Mouse (Mus musculus) spleen, postnatal 36 days (tissue): ENCODE results near the gene Zfyve21.

ENCODE experiments used
- DNase-seq, 2 experiments: peaks; one replicate each; pipeline ENCODE4 v3.0.0; 2022; ENCODE audit warnings: low spot score in 2 of 2, mixed read lengths in 1 of 2

Zfyve21 gene

DNA sequence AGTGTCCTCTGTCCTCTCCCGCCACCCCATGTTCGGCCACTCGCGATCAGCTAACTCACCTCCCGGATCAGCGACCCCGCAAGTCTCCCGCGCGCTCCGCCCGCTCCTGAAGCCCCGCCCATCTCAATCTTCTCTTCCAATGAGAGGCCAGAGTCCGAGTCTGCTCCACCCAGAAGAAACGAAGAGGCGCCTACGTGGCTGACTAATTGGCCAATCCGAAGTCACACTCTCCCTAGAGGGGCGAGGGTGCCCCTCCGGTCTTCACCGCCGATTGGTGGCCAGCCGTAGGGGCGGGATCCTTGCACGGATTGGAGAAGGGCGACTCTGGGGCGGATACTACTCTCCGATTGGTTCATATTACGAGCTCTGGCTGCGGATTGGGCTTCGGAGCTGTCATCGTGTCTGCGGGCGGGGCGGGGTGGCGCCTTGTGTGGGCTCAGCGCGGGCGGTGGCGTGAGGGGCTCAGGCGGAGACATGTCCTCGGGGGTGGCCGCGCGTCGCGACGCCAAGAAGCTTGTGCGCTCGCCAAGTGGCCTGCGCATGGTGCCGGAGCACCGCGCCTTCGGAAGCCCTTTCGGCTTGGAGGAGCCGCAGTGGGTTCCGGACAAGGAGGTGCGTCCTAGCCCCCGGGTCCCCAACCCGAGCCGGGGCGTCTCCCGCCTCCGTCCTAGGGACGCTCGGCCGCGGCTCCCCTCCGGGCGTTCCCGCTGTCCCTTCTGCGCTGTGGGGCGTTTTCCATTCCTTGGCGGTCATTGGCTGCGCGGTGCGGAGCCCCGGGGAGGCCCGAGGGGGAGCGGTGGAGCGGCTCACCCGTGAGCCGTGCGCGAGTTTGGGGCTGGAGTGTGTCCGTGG lies at the start of gene Zfyve21, which contains the start of gene Xrcc3:
Gene Zfyve21, plus strand, starts transcription at position 405 of the 852 bp plus-strand sequence.
Gene Xrcc3, minus strand, starts transcription at position 108 of the 852 bp plus-strand sequence.
- peak; percentile 99 for DNase-seq

DNA sequence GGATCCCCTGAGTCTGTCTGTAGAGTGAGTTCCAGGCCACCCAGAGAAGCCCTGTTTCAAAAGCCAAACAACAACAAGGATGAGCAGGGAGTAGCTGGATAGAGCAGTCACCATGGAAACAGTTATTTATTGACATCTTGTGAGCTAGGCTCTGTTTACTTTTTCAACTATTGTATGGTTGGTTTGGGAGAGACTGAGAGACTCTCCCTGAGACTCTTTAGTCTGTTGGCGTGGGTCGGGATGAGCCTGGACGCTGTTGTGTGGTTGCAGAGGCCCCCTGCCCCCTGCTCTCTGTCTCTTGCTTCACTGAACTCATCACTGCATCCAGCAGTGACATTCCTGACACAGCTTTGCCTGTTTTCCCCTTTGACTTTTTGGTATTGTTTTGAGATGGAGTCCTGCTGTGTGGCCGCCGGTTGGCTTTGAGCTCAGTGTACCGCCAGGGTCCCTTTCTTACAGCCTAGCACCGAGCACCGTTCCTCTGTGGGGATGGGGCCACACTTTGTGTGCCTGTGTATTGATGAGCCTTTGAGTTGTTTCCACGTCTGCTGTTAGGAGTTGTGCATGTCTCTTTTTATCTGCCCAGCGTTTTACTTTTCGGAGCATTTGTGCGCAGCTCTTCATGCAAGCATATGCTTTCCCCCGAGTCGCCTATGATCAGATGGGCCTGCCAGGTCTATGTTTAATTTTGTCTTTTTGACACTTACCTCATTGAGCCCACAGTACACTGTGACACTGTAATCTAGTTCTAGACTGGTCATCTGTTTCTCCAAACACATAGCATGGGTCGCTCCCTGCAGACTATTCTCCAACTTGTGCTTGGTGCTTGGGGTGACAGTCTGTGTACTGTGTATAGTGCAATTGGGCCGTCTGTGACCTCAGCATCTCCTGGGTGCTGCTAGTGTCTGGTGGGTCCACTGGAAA lies 47.4 kb upstream of the Zfyve21 start:
- no peak for DNase-seq

DNA sequence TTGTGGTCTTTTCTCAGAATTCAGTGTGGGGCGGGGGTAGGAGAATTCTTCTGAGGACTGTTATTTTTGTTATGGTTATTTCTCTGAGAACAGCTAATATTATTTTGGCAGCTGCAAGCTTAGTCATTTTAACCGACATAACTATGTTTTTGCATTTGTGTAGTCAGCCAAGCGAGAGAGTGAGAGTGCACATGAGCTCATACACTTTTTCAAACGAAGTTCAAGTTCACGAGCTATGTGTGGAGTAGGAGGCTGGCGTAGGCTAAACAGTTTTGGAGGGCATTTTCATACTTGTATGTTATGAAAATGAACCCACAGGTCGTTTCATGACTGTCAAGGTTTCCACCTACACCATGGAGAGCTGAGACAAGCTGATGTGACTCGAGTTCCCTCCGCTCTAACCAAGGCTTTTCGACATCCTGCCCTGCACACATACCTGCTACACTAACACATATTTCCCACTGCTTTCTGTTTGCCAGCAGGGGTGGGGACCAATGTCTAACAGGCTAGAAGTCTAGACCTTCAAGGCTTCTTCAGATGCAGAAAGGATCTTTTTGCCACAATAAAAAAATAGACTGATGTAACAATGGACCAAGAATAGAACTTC lies 45.5 kb upstream of the Zfyve21 start:
- no peak for DNase-seq

DNA sequence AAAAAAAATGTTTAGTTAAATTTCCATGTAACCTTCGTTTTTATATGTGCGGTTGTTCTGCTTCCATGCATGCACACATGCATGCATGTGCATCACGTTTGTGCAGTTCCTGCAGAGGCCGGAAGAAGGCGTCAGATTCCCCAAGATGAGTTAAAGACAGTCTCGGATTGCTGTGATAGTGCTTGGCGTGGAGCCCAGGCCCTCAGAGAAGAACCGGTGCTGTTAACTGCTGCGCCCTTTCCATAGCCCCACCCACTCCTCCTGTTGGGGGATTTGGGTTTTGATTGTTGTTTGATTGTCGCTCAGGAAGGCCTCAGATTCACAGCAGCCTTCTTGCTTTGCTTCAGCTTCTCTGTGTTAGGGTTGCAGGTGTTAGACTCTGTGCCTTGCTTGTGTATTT lies 44.7 kb upstream of the Zfyve21 start:
- DNase-seq: peak in 1 of 2 experiments; percentile 11

DNA sequence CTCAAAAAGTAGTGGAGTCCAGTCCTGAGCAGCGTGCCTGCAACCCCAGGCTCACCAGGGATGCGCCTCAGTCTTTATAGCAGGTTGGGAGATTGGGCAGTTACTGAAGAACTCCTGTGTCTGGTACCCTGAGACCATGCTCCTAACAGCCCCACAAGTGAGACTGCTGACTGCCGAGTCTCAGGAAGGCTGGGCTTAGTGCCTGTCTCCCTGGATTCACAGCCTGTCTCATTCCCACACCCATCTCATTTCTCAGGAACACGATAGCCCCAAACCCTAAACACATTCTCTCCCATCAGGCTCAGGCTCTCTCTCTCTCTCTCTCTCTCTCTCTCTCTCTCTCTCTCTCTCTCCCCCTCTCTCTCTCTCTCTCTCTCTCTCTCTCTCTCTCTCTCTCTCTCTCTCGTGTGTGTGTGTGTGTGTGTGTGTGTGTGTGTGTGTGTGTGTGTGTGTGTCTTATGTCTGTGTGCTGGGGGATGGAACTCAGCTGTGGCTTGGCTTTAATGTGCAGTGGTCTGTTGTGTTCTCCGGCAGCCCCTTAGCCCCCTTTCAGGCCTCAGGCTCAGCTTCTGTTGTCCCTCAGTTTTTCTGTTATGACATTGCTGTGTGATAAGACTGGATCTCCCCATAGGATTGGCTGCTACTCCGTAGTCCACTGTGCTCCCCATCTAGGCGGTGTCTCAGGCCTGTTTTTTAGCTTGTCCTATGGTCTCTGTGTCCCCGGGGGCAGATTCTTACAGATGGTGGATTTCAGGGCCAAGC lies 44.0 kb upstream of the Zfyve21 start:
- DNase-seq: no peak

DNA sequence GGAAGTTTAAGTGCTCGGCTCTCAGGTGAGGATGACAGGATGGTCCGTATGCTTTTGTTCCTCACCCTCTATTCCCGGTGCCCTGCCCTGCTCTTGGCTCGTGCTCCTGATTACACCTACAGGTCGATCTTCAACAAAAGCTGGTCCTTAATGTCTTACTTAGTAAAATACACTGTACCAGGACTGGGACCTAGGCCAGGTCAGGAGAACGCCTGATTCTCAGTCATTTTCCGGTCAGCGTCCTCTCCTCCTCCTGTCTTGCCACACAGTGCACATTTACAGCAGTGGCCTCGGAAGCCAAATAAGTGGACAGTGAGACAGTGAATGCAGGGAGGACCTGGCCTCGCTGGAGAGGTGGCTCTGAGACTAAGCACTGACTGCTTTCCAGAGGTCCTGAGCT lies 43.3 kb upstream of the Zfyve21 start:
- no peak for DNase-seq

DNA sequence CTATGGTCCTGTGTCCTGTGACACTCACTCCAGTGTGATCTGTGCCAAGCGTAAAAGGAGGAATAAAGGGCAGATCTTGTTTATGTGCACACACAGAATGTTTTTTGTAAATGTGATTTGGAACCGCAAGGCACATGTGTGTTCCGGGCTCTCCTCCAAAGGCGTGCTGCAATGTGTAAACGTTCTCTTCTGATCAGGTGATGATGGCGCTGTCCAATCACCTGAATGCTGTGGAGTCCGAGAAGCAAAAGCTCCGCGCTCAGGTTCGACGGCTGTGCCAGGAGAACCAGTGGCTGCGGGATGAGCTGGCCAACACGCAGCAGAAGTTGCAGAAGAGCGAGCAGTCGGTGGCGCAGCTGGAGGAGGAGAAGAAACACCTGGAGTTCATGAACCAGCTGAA lies 39.8 kb upstream of the Zfyve21 start:
- DNase-seq: no peak

DNA sequence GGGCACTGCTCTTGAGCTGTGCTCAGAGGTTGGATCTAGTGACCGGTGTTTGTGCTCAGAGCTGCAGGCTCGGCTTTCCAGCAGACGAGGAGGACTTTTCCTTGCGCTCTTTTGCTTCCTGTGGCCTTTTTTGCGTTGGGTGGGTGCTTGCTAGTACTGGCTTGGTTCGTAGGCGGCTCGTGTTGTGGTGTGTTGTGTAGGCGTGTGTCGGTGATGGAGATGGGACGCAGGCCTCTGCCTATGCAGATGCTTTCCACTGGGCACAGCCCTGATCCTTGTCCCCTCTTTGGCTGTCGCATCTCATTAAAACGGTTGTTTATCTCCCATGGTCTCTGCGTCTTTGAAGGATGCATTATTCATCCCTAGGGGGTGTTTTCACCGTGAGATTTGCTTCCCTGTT lies 39.1 kb upstream of the Zfyve21 start:
- no peak for DNase-seq

DNA sequence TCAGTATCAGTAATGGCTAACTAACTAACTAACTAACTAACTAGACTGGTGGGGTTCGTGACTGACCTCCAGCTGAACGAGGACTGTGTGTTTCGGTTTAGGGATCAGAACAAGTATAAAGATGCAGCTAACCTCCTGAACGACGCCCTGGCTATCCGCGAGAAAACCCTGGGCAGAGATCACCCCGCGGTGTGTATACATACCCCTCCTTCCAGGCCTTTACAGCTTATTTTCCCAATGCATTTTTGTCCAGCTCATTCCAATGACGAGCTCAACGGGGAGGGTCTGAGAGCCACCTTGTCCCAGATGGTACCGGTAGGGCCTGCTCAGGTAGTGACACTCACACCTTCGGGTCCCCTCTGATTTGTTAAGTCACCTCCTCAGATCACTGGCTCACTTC lies 36.1 kb upstream of the Zfyve21 start:
- no peak for DNase-seq

DNA sequence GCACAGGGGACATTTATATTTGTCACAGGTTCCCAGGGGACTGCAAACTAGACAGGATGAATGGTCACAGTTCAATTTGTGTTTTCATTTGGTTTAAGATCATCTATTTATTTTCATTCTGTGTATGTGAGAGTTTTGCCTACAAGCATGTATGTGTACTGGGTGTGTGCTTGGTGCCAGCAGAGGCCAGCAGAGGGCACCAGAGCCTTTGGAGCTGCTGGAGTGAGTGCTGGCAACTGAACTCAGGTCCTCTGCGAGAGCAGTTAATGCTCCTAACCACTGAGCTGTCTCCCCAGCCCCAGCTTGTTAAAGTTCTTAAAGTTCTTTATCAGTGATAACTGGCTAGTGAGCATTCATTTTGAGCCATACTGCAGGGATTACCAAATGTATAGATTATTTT lies 34.4 kb upstream of the Zfyve21 start:
- no peak for DNase-seq

DNA sequence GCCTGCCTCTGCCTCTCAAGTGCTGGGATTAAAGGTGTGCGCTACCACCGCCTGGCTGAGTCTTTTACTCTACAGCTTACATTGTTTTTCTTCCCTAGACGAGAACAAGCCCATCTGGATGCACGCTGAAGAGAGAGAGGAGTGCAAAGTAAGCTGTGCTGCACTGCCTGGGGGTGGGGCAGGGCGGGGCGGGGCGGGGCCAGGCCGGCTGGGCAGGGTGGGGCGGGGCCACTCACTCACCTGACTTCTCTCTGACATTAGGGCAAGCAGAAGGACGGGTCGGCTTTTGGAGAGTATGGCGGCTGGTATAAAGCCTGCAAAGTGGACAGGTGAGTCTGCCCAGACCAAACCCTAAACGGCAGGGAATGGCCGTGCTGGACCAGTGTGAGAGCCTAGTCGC lies 28.8 kb upstream of the Zfyve21 start:
- no peak for DNase-seq

DNA sequence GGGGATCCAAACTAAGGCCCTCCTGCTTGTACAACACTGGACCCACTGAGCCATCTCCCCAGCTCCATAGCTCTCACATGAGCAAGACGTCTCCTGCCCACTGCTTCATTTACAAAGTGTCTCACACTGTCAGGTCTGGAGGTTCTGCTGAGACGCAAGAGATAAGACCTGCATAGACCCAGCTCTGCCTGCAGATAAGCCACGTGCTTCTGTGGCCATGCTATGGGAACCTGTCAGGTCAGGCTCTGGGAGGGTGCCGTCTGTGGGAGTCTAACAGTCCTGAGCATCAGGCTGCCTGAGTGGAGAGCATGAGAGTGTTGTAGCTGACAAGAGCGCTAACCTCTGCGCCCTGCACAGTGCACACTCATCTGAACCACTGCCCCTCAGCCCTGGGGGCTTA lies 27.0 kb upstream of the Zfyve21 start:
- no peak for DNase-seq

DNA sequence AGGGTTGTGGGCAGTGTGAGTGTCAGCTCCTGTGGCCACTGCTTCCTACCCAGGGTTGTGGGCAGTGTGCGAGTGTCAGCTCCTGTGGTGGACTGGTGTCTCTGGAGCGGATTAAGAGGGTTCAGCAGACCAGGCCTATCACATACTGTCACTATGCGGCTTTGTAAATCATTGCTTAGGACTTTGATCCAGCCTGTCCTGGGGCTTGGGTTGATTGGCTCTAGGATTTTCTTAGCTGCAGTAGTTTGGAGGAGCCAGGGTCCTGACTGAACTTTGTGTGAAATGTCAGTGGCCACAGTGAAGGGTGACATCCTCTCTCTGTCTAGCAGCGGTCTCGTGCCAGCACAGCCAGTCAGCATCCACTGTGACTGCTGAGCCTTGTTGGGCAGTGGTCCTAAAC lies 23.9 kb upstream of the Zfyve21 start:
- DNase-seq: no peak

DNA sequence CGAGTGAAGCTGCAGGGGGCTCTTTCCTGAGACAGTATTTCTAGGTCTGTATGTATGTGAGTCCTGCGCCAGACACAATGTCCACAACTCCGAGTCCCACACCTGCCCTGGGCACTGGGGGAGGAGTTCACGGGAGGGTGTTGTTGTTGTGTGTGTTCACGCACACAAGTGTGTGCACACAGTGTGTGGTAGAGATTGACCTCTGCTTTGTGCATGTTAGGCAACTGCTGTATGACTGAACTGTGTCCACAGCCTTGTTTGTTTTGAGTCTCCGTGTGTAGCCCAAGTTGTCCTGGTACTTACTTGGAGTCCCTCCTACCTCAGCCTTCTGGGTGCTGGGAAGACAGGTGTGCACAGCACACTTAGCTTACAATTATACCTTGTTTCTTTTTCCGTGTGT lies 23.3 kb upstream of the Zfyve21 start:
- no peak for DNase-seq

DNA sequence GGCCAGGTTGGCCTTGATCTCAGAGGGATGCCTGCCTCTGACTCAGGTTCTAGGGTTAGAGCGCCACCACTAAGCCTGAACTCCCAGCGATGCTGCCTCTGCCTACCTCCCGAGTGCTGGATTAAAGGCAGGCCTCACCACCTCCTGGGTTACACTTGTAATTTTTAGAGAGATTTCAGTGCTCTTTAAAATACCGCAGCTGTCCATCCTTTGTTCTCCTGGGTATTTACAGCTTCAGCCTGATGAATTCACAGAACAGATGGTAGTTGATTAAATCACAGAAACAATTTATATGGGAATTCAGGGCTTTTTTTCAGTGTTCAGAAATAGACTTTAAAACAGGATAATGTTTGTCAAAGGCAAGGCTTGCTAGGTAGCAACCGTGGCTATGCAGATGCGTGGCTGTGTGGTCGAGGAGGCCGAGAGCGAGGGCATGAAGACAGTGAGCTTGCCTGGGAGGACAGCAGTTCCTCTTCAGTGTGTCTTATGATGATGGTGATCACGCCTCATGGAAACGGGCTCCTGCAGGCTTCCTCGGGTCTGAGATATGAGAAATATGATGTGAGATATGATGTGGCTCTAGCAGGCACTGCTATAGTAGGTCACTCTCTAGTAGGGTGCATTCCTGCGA lies 22.4 kb upstream of the Zfyve21 start:
- DNase-seq: no peak

DNA sequence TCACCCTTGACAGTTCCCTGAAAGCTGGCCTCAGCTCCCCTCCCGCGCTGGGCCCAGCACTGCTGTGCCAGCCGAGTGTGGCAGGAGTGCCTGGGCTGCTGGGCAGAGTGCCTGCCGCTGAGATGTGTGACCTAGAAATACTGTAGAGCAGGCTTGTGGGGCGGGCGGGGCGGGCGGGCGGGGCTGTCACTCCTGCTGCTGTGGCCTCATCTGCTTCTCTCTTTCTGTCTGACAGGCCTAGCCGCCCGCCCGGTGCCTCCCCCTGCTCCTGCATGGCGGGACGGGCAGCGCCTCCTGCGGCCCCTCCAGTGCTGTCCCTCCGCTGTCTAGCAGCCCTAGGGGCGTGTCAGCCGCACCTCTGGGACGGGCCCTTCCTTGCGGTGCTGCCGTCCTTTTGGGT lies 19.9 kb upstream of the Zfyve21 start:
- peak in 1 of 2 experiments; percentile 10 for DNase-seq

DNA sequence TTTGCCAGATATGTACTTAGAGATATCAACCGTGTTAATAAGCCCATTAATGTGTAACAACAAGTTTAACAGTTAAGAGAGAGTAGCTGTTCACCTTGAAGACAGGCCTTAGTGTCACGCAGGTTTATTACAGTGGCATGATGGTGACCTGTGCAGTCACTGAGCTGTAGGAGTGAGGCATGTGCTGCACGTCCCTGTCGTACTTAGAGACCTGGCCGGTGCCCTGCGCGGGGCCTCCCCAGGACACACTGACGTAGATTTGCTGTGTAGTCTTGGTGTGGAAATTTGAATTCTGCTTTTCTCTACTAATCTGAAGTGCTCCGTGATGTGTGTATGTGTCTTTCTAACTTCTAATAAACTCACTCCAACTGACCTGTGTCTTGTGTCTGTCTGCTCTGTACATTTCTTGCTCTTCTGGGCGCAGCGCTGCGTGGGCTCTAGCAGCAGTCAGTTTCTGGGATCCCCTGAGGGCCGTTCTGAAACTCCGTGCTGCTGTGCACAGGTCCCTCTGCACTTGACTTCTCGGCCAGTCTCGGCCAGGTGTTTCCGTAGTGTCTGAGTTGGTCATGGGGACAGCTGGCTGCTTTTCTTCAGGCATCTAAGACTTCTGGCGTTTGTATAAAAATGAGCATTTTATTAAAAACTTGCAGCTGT lies 19.3 kb upstream of the Zfyve21 start:
- DNase-seq: no peak

DNA sequence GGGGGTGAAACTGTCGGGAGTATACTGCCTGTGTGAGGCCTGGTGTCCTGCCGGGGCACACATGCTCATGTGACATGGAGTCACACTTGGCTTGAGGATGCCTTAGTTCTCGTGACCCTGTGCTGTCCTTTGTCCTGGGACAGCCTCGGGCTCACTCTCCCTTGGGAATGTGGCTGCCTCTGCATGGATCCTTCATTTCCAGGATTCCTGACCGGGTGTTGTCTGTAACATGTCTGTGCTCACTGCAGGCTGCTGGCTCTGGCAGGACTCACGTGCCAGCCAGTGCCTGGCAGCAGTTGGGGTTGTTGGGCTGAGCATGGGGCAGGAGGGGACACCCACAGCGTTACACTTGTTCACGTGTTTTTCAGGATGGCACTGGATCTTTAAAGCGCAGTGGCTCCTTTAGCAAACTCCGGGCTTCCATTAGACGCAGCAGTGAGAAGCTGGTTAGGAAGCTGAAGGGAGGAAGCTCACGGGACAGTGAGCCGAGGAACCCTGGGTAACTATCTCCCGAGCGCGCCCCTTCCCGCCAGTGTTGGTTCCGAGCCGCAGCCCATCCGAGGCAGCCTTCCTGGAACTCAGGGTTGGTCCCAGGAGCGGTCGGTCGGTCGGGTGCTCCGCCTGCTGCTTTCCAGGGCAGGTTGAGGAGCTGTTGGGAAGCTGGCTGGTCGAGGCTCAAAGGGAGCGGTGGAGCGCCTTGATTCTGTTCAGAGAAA lies 18.6 kb upstream of the Zfyve21 start:
- no peak for DNase-seq

DNA sequence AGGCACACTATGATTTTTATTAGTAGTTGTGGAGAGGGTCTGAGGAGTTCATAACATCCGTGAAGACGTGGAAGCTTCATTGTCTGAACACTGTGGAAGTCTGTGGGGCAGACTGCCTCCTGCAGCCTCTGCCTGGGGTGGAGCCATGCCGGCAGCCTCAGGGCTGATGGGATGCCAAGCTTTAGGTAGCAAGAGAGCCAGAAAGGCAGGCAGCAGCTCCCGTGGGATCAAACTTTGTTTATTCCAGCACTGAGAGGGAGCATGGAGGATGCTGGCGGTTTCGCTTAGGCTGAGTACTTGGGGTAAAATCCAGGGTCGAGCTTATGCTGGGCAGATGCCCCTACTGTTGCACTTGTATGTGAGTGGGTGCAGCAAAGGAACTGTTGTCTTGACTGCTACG lies 16.7 kb upstream of the Zfyve21 start:
- no peak for DNase-seq

DNA sequence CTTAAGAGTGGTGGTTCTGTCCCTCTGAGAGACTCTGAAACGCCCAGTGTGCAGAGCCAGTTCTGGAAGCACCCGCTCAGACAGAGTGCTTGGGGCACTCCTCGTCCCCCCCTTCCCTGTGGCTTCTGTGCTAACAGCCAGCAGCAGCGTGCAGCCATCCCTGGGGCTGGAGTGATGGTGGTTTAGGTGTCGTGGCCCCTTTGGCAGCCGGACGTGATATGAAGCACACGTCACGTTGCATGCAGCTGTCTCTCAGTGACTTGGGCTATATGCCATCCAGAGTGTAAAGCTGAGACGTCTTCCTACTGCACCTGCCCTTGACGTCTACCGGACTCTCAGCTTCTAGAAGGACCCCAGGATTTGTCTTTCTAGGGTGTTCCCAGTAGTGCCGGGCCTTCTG lies 15.5 kb upstream of the Zfyve21 start:
- no peak for DNase-seq
